Comparison of ENCODE assay signal across 9 mouse cellular contexts in the genomic region with DNA sequence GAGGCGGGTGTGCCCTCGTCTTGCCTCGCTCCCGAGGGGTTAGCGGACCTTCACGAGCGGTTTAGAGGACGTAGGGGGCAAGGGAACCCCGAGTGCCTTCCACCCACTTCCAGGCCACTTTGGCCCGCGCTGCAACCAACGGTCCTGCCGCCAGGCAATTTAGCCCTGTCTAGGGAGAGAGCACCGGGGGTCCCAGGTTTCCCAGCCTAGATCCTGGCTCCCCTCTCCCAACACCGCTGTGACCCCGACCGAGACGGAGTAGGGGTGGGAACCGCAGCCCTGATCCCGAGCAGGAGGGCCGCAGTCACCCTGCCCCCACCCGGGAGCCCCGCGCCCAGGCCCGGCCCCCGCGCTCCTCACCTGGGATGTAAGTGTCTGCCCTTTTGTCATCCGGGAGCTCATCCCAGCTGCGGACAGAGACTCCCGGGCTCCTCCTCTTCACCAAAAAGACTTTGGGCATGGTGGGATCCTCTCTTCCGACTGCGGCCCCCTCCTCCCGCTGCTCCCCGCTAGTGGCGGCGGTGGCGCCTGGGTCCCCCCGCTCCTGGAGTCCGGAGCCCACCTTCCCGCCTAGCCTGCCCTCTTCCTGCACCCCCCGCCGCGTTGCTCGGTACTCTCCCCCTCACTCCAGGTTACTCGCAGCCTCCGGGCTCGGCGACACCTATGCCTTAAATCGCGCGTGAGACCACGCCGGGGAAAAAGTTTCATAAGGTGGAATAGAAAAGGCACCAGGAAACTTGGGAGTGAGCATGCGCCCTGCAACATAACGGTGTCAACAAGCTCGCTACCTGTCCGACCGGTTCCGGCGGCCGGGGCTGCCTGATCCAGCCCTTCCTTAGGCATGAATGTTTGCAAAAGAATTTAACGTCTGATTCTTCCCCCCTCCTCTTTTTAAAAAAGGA. TPM values are rescaled to one million over a fixed set of nuclear protein-coding genes. Genes with fewer than 3 reads are reported as not detected.
DNase-seq lines count a peak whose midpoint lies in the region; ATAC-seq and TF ChIP-seq lines count a peak whose summit lies in the region.
"Had no signal": no experiment of that assay in that cellular context is flagged by ENCODE, and none has a peak within 500 bp of the region (broad histone marks: within the 10 kb centered on the region; RNA-seq: fewer than 3 reads in every experiment).

A gene (minus strand): TSS at position 746 of the 902 bp plus-strand sequence.

- H3K9ac ChIP-seq in CH12.LX (ENCODE audit: insufficient read depth, low read depth): no peak within 1 kb of the TSS
- peak within 1 kb of the TSS; percentile 23; the same call in 1 of the 2 replicates for H3K9ac ChIP-seq in forebrain, embryonic 11.5 days (ENCODE audit: low read length)

- peaks cover 1 to 3% of the 10 kb centered on the region in 2 experiments; a peak in 3 of 4 replicates for H3K4me1 ChIP-seq in CH12.LX (ENCODE audit: control insufficient read depth in 1 of 2, insufficient read depth in 2 of 2)
- peaks cover 18% of the 10 kb centered on the region; the same call in 1 of the 2 replicates for H3K4me1 ChIP-seq in forebrain, embryonic 11.5 days (replicated peaks; ENCODE audit: control insufficient read depth, insufficient read depth, low read length)
- peaks cover 28% of the 10 kb centered on the region for H3K4me1 ChIP-seq in olfactory bulb, adult 2 months (ENCODE audit: control insufficient read depth, insufficient read depth, low read length)

- H3K36me3 ChIP-seq in CH12.LX (replicated peaks in 1 of 2; ENCODE audit: control insufficient read depth in 1 of 2, insufficient read depth in 1 of 2, low read length in 1 of 2): no peaks in the 10 kb centered on the region
- no peaks in the 10 kb centered on the region for H3K36me3 ChIP-seq in forebrain, embryonic 11.5 days (ENCODE audit: control insufficient read depth, insufficient read depth, low read length)

- peak; percentile 50; the same call in 1 of the 2 replicates for ATAC-seq in forebrain, embryonic 11.5 days (replicated peaks; ENCODE audit: low FRiP score)

- peak; percentile 7 for DNase-seq in adrenal gland, postnatal 10 days
- DNase-seq in adrenal gland, postnatal 4 days (ENCODE audit: low spot score in 2 of 2): no peak
- no peak for DNase-seq in CH12.LX (ENCODE audit: extremely low read depth)
- DNase-seq in forebrain, embryonic 11.5 days (ENCODE audit: low spot score): peak; percentile 67
- DNase-seq in kidney, adult 18-20 months: peak; percentile 77
- DNase-seq in lung, adult 18-20 months: peak; percentile 84 to 90
- no peak for DNase-seq in layer of hippocampus, adult 9-10 months (ENCODE audit: low spot score)

- dilution Hi-C loops in CH12.LX (cut with MboI; ENCODE audit: extremely low pct_ligation_motif_present, extremely low pct_unique_long_range_greater_than_20kb, low sequenced_read_pairs): no loop called here

- in situ Hi-C loops in CH12.LX (cut with MboI; ENCODE audit: low pct_ligation_motif_present, low pct_unique_long_range_greater_than_20kb, low sequenced_read_pairs): no loop called here

- TF ChIP-seq RAD21 in CH12.LX (IDR thresholded peaks at IDR 0.05; ENCODE audit: low read depth, low read length): no peak

- no peaks in the 10 kb centered on the region for H3K27me3 ChIP-seq in CH12.LX (replicated peaks)
- peaks cover 55% of the 10 kb centered on the region for H3K27me3 ChIP-seq in forebrain, embryonic 11.5 days (ENCODE audit: control insufficient read depth, insufficient read depth, low read length)

- no peak within 1 kb of the TSS for H3K27ac ChIP-seq in CH12.LX (ENCODE audit: insufficient read depth, low read depth)
- no peak within 1 kb of the TSS for H3K27ac ChIP-seq in forebrain, embryonic 11.5 days (ENCODE audit: low read depth, low read length)
- H3K27ac ChIP-seq in olfactory bulb, adult 2 months (ENCODE audit: insufficient read depth, low read depth, low read length): no peak within 1 kb of the TSS

- H3K9me3 ChIP-seq in CH12.LX (replicated peaks; ENCODE audit: low read length): peaks cover 17% of the 10 kb centered on the region
- H3K9me3 ChIP-seq in forebrain, embryonic 11.5 days (ENCODE audit: control insufficient read depth, low read length): no peaks in the 10 kb centered on the region

- TF ChIP-seq CTCF in CH12.LX (conservative IDR thresholded peaks at IDR 0.05 in 1 of 2, IDR thresholded peaks at IDR 0.05 in 1 of 2; ENCODE audit: low read depth in 2 of 2, low read length in 2 of 2): no peak
- TF ChIP-seq CTCF in olfactory bulb, adult 2 months (IDR thresholded peaks at IDR 0.05; ENCODE audit: insufficient read depth, low read depth, low read length): no peak

- WGBS in forebrain, embryonic 11.5 days: under 1% methylated on average over 62 of the region's 62 CpGs
- 1% methylated on average over 62 of the region's 62 CpGs for WGBS in olfactory bulb, adult 2 months

- peak within 1 kb of the TSS; percentile 52 for H3K4me2 ChIP-seq in CH12.LX (ENCODE audit: insufficient read depth, low read depth, poor library complexity, severe bottlenecking)
- H3K4me2 ChIP-seq in forebrain, embryonic 11.5 days (ENCODE audit: low read depth, low read length, severe bottlenecking): peak within 1 kb of the TSS; percentile 71

- no peak for TF ChIP-seq POLR2A in CH12.LX (IDR thresholded peaks at IDR 0.05; ENCODE audit: low read depth, low read length)
- TF ChIP-seq POLR2A in olfactory bulb, adult 2 months (IDR thresholded peaks at IDR 0.05; ENCODE audit: insufficient read depth, low read depth, low read length): no peak

- H3K79me2 ChIP-seq in CH12.LX (replicated peaks; ENCODE audit: control insufficient read depth, extremely low read depth, insufficient read depth, poor library complexity, severe bottlenecking): no peaks in the 10 kb centered on the region

- H3K4me3 ChIP-seq in CH12.LX (replicated peaks in 1 of 3; ENCODE audit: low read depth in 2 of 3, low read length in 2 of 3, poor library complexity in 1 of 3): peak within 1 kb of the TSS in 1 of 3 experiments; percentile 46
- H3K4me3 ChIP-seq in forebrain, embryonic 11.5 days (ENCODE audit: low read depth, low read length): peak within 1 kb of the TSS; percentile 38
- peak within 1 kb of the TSS; percentile 37 for H3K4me3 ChIP-seq in olfactory bulb, adult 2 months (ENCODE audit: insufficient read depth, low read depth, low read length)

- TF ChIP-seq EP300 in CH12.LX (IDR thresholded peaks at IDR 0.05; ENCODE audit: low read length): no peak

TF ChIP-seq in CH12.LX, 34 proteins besides CTCF, POLR2A, EP300 and RAD21:
- TF ChIP-seq MAFK (IDR thresholded peaks at IDR 0.05; ENCODE audit: insufficient replicate concordance, low read length) (no peak), NELFE (IDR thresholded peaks at IDR 0.05; ENCODE audit: low read depth, low read length) (no peak), TCF12 (IDR thresholded peaks at IDR 0.05; ENCODE audit: low read depth, low read length) (no peak), MAX (IDR thresholded peaks at IDR 0.05; ENCODE audit: low read length) (no peak), GABPA (IDR thresholded peaks at IDR 0.05; ENCODE audit: insufficient replicate concordance, low read depth, low read length) (no peak), E2F4 (IDR thresholded peaks at IDR 0.05; ENCODE audit: insufficient replicate concordance, low read depth, low read length) (no peak), ZKSCAN1 (IDR thresholded peaks at IDR 0.05; ENCODE audit: borderline replicate concordance, low read depth, low read length) (no peak), ETS1 (conservative IDR thresholded peaks at IDR 0.05; ENCODE audit: low read depth, low read length) (no peak), JUN (IDR thresholded peaks at IDR 0.05; ENCODE audit: insufficient read depth, low read depth, low read length) (no peak), TBP (conservative IDR thresholded peaks at IDR 0.05; ENCODE audit: low read depth, low read length) (no peak), SIN3A (IDR thresholded peaks at IDR 0.05; ENCODE audit: low read length) (no peak), MYC (IDR thresholded peaks at IDR 0.05; ENCODE audit: low read depth, low read length) (no peak), USF1 (IDR thresholded peaks at IDR 0.05; ENCODE audit: low read depth, low read length) (no peak), ZMIZ1 (IDR thresholded peaks at IDR 0.05; ENCODE audit: low read depth, low read length) (no peak), CHD1 (IDR thresholded peaks at IDR 0.05; ENCODE audit: low read depth, low read length) (no peak), JUND (conservative IDR thresholded peaks at IDR 0.05; ENCODE audit: low read depth, low read length) (no peak), UBTF (IDR thresholded peaks at IDR 0.05; ENCODE audit: low read depth, low read length) (no peak), KAT2A (IDR thresholded peaks at IDR 0.05; ENCODE audit: insufficient replicate concordance, low read length) (no peak)

RNA-seq across cellular contexts. Expression of the gene that starts here (rescaled TPM):
- total RNA-seq in adrenal gland, postnatal 10 days (2021): not detected
- under 1 TPM in 1 of 2 experiments, not detected in 1; 0.50 TPM for total RNA-seq in adrenal gland, postnatal 4 days (2021)
- total RNA-seq in CH12.LX (2012; rRNA removed) (not detected in 2 replicates), CH12.LX (2014; rRNA removed) (not detected in 2 replicates)
- not detected in 2 replicates for polyA plus RNA-seq in CH12.LX (2012; ENCODE audit: insufficient read length, low read depth)
- 0.24 TPM in 1 of 2 replicates, not detected in the other for polyA plus RNA-seq in forebrain, embryonic 11.5 days (2014; fragmentation: Nextera tagmentation; extraction: Ambion mirVana)
- polyA plus RNA-seq in olfactory bulb, adult 2 months (2012; ENCODE audit: insufficient read depth, insufficient read length, low replicate concordance, missing spikeins): not detected in 2 replicates
- total RNA-seq: gastrocnemius, postnatal 4 days had no signal

Comparison
In these comparisons a context has a peak if more than half of its experiments do, and no peak if none do; other contexts are left out.
1. Peak in DNase-seq in adrenal gland, postnatal 10 days; RNA of the gene not detected or under 1 TPM.
2. Peak in DNase-seq, ATAC-seq, H3K4me3 ChIP-seq, H3K9ac ChIP-seq and H3K4me2 ChIP-seq in forebrain, embryonic 11.5 days; RNA of the gene not detected or under 1 TPM.
3. DNase-seq: peak in kidney, adult 18-20 months (single experiment) and lung, adult 18-20 months (2 of 2); none in adrenal gland, postnatal 4 days (0 of 2), CH12.LX (single experiment) and layer of hippocampus, adult 9-10 months (single experiment).